Mouse (Mus musculus) naive thymus-derived CD4-positive, alpha-beta T cell, adult 2 months (primary cell): ENCODE data around the gene Phldb2.
A peak's percentile ranks its signal among the peaks of the same experiment; 100 is the strongest.

Experiments used
- DNase-seq: peaks from one replicate; pipeline ENCODE4 v3.0.0-alpha.2; 2011; ENCODE audit warnings: low read depth

Phldb2 gene

DNA sequence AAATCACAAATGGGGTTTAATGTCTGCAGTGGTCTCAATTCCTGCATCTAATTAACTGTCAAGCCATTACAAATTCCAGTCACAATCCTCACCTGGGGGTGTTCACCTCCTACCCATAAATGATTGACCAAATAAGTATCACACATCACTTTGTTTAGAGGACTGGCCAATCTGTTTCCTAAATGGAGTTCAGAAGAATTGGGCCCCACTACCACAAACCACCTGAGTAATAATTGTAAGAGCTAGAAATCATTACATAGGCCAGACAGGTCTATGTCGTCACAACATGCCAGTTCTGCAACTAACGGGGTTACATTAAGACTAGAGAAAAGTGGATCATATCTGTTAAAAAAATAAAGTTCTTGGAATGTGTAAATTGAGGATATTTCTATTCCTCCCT lies 1.4 kb downstream of the Phldb2 start:
- DNase-seq, result no peak

DNA sequence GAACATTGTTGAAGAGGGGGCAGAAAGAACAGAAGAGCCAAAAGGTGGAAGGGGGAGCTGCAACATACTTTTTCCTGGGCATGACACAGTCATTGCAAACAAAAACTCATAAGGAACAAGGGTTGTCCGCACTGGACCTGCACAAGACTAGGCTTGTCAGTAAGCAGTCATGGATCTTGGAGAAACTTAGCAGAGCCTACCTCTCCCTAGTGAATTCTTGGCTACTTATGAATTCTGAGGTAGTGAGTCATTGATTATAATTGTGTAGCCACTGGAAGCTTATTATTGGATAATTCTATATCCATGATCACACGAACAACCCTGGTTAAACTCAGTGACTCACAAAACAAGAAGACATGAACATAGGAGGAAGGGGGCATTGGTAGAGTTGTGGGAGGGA lies 7.1 kb downstream of the Phldb2 start:
- DNase-seq, result no peak

DNA sequence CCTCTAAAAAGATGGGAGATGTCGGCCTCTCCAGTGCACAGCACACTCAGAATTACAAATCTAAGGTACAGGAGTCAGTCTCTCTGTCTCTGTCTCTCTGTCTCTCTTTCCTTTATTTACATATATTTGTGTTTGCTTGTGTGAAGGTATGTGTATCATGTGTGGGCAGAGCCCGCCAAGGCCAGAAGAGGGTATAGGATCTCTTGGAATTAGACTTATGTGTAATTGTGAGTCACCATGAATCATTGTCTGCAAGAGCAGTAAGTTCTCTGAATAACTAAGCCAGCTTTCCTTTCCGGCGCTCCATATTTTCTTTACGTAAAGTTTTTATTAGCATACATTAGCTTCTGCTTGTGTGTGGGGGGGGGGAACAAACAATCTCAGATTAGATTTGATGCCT lies 7.7 kb downstream of the Phldb2 start:
- DNase-seq, result no peak

DNA sequence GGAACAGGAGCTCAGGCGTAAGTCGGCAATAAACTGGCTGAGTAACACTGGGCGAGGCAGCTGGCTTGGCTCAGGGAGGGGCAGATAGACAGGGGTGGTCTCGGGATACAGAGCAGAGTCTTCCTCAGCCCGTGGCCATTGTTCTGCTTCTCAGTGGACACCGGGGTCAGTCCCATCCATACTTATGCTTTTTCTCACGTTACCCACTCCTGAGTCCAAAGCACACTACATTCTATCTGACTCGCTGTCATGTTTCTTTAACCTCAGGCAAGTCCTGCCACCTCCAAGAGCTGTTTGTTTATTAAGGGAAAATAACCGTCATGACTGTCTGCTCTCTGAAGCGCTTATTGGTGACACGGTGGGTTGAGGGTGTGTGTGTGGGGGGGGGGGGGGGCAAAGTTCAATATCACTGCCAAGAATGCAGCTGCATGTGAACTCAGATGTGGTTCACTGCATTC lies 8.2 kb downstream of the Phldb2 start:
- no peak for DNase-seq

DNA sequence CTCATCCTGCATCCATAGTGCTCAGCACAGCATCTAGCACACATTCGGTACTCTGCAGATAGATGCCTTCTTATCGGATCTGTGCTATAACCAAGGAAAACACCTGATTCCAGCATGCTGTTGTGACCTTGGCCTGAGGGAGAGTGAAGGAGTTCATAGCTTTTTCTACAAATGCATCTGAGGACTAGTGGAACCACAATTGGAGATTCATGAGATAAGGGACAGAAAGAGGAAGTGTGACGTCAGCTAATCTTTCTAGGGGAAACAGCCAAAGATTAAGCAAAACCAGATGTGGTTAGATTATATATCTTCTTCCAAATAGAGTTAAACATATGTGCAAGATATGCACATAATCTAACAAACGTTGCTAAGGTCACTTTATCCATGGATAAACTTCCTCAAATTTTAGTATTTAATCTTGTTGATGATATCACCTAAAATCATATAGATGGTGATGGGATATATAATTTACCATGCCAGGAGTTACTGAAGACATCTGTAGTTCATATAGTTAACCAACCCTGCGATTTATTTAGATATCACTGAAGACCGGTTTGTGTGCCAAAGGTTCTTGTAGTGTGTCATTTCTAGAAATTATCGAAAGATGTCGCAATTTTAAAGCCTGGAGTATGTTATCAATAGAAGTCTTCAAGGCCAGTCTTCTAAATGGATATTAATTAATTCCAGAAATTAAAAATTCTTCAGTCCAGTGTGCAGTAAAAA lies 11.1 kb downstream of the Phldb2 start:
- peak; percentile 68 for DNase-seq

DNA sequence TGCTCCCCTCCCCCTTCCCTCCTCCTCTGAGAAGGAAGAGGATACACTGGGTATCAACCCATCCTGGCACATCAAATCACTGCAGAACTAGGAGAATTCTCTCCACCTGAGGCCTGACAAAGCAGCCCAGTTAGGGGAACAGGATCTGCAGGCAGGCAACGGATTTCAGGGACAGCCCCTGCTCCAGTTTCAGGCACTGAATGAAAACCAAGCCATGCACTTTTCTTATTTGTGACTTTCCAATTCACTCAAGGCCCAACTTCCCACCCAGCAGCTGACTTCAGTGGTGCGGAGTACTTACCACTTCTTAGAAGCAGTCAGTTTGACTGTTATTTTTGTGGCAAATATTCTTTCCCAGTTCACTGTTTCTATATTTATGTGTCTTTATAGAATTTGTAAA lies 12.7 kb downstream of the Phldb2 start:
- no peak for DNase-seq

DNA sequence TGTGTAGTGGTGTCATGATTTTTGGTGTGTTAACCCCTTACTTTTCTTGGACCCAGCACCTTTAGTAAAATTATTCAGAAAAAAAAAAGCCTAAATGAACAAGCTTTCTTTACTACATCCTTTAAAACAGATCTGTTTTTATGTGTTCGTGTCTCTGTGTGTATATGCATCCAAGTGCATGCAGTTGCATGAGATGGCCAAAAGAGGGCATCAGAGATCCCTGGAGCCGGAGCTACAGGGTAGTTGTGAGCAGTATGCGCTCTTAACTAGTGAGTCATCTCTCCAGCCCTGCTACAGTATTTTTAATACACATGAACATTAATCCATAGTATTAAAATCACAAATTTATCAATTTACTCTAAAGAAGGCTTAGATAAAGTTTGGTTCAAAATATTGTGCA lies 14.0 kb downstream of the Phldb2 start:
- DNase-seq, result no peak

DNA sequence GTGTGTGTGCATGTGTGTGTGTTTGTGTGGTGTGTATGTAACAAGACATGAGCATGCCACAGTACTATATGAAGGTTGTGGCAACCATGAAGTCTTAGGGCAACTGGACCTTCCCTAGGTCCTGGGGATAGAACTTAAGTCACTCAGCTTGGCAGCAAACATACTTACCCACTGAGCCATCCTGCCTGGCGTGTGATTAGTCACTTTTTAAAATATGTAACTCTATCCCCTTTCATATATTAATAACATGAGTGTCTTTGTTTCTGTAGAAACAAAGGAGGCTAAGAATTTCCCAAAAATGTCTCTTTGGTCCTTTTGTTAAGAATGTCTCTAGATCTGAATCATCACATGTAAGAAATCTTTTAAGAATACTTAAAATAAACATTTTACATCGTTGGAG lies 16.0 kb downstream of the Phldb2 start:
- no peak for DNase-seq

DNA sequence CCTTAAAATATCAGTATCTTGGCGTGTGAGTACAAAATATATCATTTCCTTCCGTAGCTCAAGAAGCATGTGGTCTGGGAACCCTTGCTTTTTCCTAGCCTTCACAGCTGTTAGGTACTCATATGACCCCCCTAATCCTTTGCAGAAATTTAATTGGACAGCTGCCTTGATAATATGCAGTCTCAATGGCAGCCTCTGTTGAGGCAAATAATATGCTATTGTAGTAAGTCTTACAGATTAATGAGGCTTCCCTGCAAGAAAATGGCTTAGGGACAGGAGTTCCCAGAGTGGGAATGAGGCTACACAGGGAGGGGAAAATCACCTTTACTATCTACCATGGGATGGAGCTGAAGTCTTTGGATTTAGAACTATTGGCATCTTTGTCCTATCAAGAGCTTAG lies 16.9 kb downstream of the Phldb2 start:
- no peak for DNase-seq

DNA sequence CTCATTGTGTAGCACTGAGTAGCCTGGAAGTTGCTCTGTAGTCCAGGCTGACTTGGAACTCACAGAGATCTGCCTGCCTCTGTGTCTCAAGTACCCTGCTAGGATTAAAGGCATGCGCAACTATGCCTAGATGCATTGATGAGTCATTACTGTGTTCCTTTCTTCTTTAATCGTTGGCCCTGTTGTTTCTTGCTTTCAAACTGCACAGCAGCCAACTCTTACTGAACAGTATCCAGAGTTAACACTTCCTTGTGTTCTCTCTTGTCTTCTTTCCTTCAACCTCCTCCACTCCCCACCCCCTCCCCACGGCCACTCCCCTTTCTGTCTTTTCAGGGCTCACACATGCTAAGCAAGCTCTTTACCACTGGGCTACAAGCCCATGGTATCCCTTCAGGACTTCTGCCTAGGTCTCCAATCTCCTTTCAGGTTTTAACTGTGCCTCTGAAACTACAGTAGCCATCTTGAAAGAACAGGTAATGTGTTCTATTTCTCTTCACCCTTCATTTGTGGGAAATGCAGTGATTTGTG lies 17.4 kb downstream of the Phldb2 start:
- no peak for DNase-seq

DNA sequence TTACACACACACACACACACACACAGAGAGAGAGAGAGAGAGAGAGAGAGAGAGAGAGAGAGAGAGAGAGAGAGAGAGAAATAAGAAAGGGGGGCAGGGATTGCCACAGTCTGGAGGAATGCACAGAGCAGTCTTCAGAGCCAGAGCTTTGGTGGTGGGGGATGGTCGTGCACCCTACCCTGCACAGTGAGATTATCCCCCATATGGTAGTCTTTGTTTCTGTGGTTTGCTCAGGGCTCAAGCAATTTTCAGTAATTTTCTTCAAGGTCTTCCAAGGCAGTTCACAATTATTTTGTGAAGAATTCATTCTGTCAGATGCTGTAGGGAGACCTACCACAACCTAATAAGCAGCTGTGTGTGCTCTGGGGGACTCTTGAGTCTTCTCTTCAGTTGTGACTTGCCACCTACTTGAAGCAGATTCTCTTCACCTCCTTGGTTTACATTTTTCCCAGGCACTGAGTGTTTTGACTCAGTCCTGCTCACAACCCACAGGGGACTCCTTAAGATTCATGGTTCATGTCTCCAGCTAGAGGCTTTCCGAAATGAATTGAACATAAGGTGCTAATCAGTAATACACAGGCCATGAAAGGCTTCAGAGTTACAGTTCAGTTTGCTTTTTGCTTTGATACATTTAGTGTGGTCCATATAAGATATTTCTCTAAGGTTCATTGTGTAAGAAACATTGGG lies 18.5 kb downstream of the Phldb2 start:
- no peak for DNase-seq

DNA sequence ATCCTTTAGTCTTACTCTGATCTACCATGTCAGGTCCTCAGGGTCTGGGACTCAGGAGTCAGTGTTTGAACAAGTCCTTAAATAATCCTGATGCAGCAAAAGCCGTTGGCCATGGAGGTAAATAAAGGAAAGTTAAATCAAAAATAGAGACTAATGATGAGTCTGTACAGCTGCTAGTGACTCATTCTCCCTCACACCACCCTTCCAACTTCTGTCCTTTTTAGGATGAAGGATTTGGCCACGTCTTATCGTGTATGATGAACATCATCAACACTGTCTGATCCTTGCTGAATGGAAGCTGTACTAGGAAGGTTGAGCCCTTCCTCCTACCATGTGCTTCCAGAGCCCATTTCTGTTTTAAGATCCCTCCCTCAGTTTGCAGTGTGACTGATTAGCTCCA lies 23.1 kb downstream of the Phldb2 start:
- DNase-seq, result no peak

DNA sequence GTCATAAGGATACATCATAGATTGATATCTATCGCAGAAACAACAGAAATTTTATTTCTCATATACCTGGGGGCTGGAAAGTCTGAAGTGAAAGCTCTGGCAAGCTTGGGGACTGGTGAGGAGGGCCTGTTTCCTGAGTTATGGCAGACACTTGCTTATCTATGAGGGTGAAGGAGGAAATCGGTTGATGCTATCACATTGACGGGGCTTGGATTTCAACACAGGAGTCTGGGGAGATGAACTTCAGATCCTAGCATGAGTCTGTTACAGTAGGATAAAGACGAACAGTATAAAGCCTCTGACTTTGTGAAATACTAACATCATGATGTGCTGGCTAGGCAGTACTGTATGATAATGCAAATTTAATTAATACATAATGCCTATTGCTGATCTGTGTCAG lies 25.3 kb downstream of the Phldb2 start:
- no peak for DNase-seq

DNA sequence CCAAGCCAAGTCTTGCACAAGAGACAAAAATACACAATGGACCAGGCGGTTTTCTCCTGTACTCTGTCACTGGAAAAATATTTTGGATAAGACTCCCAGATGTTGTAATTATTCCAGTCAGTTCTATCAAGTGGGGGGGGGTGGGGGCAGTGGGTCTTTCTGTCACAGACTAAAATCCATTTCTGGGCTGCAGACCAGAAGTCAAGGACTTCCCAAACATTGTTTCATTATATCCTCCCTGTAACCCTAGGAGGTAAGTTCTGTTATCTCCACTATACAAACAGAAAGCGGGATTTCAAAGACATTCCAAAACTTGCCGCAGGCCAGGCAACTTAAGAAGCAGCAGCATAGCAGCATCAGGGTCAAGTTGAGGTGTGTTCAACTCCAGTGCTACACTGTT lies 25.8 kb downstream of the Phldb2 start:
- DNase-seq, result no peak

DNA sequence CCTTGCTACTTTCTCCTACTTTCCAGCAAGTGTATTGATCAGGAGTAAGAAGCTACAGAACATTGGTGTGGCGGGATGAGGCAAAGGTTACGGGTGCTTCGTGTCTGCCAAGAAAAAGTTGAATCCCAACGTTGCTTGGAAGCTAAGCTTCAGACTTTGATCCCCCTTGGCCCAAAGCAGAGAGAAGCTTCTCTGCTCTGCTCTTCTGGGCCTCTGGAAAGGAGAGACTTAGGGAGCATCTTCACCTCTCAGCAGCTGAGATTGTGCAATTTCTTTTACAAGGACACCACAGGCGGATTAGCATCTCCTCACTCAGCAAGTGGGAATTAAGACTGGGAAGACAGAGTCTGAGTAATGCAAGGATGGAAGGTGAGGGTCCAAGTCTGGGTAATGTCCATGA lies 26.5 kb downstream of the Phldb2 start:
- no peak for DNase-seq

DNA sequence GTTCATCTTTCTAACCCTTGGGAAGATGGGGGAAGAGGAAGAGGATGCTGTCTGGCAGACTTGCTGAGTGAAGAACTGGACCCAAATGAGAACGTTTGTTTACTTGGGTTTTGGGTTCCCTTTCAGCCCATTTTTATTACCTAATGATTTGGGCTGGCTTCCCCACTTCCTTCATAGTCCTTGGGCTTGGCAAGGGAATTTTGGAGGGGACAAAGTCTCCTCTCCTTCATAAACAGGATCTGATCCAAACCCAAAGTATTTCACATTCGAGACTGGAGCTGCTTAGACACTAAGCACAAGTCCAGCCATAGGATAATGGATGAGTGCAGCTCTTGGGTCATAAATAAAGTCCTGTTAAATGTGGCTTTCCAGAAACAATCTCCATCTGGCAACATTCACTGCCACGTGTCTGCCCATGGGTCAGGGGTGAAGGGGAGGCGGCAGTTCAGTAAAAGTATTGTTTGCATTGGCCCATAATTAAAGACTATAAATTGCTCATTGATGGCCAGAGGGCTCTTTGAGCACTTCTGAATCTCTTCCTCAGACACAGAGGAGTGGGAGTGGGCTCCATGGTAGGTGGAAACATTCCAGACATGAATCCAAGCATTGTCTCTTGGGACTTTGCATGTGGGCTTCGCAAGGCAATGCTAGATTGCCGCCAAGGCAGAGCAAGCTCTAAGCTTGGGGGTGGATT lies 29.5 kb downstream of the Phldb2 start:
- DNase-seq, result no peak

DNA sequence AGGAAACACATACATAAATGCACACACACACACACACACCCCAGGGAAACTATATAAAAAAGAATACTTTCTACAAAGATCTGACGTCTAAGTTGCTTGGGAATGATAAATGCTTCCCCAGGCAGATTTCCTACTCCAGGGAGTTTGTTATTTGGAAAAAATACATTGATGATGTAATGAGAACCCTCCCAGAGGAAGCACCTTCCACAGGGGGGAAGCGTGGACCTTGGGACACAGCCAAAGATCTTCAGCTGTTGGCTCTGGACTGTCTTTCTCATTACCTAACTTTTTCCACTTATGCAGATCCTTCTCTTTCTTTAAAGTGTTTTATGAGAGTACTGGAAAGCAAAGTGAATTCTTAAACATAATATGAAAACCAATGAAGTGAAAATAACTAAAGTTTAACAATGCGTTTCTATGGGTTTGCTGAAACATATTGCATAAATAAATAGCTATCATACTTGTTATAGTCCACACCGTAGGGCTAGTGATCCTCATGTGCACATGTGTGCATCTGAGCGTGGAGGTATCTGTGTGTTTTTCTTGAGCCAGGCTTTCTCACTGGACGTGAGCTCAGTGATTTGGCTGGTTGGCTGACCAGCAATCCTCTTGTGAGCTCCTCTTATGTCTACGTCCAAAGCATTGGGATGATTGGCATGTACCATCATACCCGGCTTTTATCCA lies 30.7 kb downstream of the Phldb2 start:
- DNase-seq, result no peak

DNA sequence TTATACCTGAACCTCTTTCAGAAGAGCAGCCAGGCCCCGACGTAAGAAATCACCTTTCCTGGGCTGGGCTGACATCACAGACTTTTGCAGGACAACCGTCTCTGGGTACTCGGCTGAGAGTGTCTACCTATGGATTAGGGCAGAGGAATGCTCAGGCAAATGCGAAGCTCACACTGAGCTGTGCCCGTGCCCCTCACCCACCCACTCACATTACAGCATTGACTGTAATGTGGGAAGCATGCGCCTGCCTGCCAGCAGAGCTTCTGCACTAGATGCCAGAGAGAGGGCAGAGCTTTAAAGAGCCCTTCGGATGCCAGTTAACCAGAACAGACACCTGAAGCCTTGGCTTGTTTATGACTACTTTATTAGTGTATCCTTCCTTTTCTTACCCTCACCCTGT lies 33.8 kb downstream of the Phldb2 start:
- no peak for DNase-seq

DNA sequence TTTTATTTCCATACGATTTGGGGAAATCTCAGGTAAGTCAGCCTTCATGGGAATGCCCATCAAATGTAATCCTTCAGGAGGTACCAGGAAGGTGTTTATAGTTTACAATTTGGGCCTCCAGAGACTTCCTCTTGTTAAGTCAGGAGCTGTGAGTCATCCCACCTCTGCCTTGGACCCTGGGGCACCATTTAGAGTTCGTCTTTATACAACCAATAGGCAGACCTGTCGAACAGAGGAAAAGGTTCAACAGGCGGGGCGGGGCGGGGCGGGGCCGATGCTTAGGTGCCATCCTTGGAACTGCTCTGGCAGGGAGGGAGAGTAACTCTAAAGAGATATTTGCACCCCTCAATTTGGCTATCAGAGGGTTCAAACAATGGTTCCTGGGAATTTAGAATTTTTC lies 49.8 kb downstream of the Phldb2 start:
- DNase-seq, result no peak

DNA sequence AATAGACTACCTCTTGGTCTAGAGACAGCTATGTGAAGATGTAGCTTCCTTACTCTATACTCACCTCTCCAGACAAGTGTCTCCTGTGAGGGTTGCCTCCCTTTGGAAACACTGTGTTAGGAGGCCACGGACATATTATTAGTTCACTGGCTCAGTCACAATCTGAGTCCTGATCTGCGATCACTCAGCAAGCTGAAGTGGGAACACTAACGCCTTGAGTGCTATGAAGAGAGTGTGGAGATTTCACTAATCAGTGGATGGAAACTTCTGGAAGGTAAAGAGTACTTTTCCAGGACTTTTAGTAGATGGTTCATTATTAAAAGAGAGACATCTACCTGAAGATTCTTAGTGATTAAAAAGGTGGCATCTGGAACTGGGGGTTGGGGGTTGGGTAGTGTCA lies 54.9 kb downstream of the Phldb2 start:
- no peak for DNase-seq

DNA sequence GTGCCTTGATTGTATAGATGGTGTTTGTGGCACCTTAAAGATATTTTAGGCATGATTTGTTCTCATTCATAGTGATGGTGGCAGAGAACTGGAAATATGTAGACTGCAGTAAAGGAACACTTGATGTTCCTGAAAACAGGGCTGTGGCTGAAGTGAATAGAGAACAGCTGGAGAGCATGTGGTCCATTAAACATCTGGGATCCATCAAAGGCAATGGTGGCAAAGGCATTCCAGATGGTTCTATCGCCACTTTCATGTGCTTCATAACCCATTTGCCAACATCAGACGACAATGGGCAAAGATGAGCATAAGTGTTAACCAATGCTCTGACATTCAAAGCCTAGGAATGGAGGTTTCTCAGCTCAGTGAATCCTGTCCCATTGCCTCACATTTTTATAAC lies 56.8 kb downstream of the Phldb2 start:
- DNase-seq, result no peak

DNA sequence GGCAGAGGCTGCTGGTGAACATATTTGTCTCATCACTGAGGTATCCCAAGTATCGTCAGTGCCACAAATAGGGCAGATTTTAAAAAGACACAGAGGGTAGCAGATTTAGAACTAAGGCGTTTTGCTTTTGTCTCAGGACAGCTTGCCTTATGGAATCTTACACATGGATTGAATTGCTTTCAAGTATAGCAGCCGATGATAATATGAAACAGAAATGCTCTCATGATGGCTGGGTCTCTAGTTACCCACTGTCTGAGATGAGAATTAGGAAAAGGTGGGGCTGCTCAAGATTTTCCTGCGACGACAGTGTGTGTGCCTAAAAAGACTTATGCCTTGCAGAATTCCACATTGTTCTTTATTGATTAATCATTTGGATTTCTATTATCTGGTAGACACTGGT lies 58.4 kb downstream of the Phldb2 start:
- DNase-seq, result no peak

DNA sequence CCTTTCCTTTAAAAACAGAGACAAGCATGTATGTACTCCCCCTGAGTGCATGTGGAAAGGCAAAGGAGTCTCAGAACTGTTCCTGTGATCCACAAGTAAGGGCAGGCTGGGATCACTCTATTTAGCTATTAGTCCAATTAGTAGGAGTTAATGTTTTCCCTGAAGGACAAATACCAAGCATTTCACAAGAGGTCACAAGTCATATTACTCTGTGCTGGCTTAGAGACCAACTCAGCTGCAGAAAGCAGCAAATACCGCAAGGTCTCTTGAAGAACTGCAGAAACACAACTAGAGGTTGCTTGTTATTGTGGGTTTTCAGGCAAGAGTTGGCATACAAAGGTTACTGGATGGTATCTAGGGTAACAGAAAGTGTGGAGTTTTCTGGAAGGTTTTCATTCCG lies 59.6 kb downstream of the Phldb2 start:
- no peak for DNase-seq
